Mouse (Mus musculus) midbrain, embryonic 15.5 days (tissue): ENCODE data around the gene Dlg4. TPM values are rescaled to one million over a fixed set of nuclear protein-coding genes. Genes with fewer than 3 reads are reported as not detected.
A peak's percentile ranks its signal among the peaks of the same experiment; 100 is the strongest.
"Not testable (repeated sequence)": the region's sequence is repeated elsewhere in the genome, so short reads cannot be mapped to it uniquely, and the experiment has no call there.

Experiments
- ATAC-seq: fragments of 200-750 bp; cut with Nextera tagmentation; replicated peaks from 2 replicates; pipeline ENCODE4 v1.8.0; 2017; ENCODE audit warnings: moderate TSS enrichment
- H3K27ac ChIP-seq: fragments of 300-500 bp; sonication (generic); 2 replicates; pipeline ENCODE4 v1.5.1; 2015; ENCODE audit warnings: mild to moderate bottlenecking, inconsistent platforms
- H3K27me3 ChIP-seq: fragments of 300-500 bp; sonication (generic); replicated peaks from 2 replicates; pipeline ENCODE4 v1.6.1; 2015; ENCODE audit warnings: inconsistent platforms
- H3K36me3 ChIP-seq: fragments of 300-500 bp; sonication (generic); replicated peaks from 2 replicates; pipeline ENCODE4 v1.6.1; 2015; ENCODE audit warnings: inconsistent platforms
- H3K4me1 ChIP-seq: fragments of 300-500 bp; sonication (generic); 2 replicates; pipeline ENCODE4 v1.6.1; 2015; ENCODE audit warnings: inconsistent platforms
- H3K4me2 ChIP-seq: fragments of 300-500 bp; sonication (generic); 2 replicates; pipeline ENCODE4 v1.6.1; 2015; ENCODE audit warnings: inconsistent platforms, mild to moderate bottlenecking, moderate library complexity
- H3K4me3 ChIP-seq: fragments of 300-500 bp; sonication (generic); 2 replicates; pipeline ENCODE4 v1.5.1; 2015; ENCODE audit warnings: mild to moderate bottlenecking, inconsistent platforms
- H3K9ac ChIP-seq: fragments of 300-500 bp; sonication (generic); 2 replicates; pipeline ENCODE4 v1.6.1; 2015; ENCODE audit warnings: mild to moderate bottlenecking, inconsistent platforms
- H3K9me3 ChIP-seq: fragments of 300-500 bp; sonication (generic); 2 replicates; pipeline ENCODE4 v1.6.1; 2016; ENCODE audit warnings: inconsistent platforms
- WGBS: fragments of 180-500 bp; shearing (Covaris S2); methylation state at CpG from one replicate; pipeline ENCODE4 v1.1.7; 2015; ENCODE audit warnings: mixed read lengths; 5-methylcytosine and 5-hydroxymethylcytosine counted together
- polyA plus RNA-seq: library from polyadenylated mRNA; unstranded; fragments of >200 nt; fragmentation: Nextera tagmentation; extraction: Ambion mirVana; gene quantifications from 2 replicates; pipeline ENCODE4 v1.2.1, GENCODE M21; 2015

The Dlg4 gene
- polyA plus RNA-seq, 1 experiment from 2014 or later = 30.4 TPM

- H3K9me3 ChIP-seq = no peaks in the 10 kb centered on the region
- WGBS = 76% methylated on average over 4 of the region's 4 CpGs
- no peaks in the 10 kb centered on the region for H3K36me3 ChIP-seq
- no peaks in the 10 kb centered on the region for H3K4me1 ChIP-seq
- H3K4me3 ChIP-seq = no peak overlapping the region
- no peak overlapping the region for H3K27ac ChIP-seq
- no peak overlapping the region for H3K4me2 ChIP-seq
- no peak for ATAC-seq
- no peaks in the 10 kb centered on the region for H3K27me3 ChIP-seq
- no peak overlapping the region for H3K9ac ChIP-seq
Observed at GRCm38 (mm10) chr11:70066701-70067100, 50.0 kb downstream of the Dlg4 start.

- Histone ChIP-seq H3K4me2 (no peak overlapping the region), H3K27me3 (no peaks in the 10 kb centered on the region), H3K27ac (no peak overlapping the region), H3K9ac (no peak overlapping the region), H3K4me3 (no peak overlapping the region), H3K4me1 (no peaks in the 10 kb centered on the region), H3K36me3 (no peaks in the 10 kb centered on the region), H3K9me3 (no peaks in the 10 kb centered on the region)
- WGBS = 30% methylated on average over 3 of the region's 3 CpGs
- ATAC-seq = no peak
Observed at GRCm38 (mm10) chr11:70068245-70068644, 51.5 kb downstream of the Dlg4 start.

- H3K27ac ChIP-seq = no peak overlapping the region
- H3K4me3 ChIP-seq = no peak overlapping the region
- 80% methylated on average over 6 of the region's 6 CpGs for WGBS
- no peak for ATAC-seq
- H3K4me1 ChIP-seq = no peaks in the 10 kb centered on the region
- no peaks in the 10 kb centered on the region for H3K9me3 ChIP-seq
- H3K36me3 ChIP-seq = no peaks in the 10 kb centered on the region
- no peaks in the 10 kb centered on the region for H3K27me3 ChIP-seq
- H3K4me2 ChIP-seq = no peak overlapping the region
- no peak overlapping the region for H3K9ac ChIP-seq
Observed at GRCm38 (mm10) chr11:70070057-70070456, 53.3 kb downstream of the Dlg4 start.

GRCm38 (mm10) chr11:70070603-70071002, 53.9 kb downstream of the Dlg4 start:
- not testable (repeated sequence) for H3K4me2 ChIP-seq, H3K4me3 ChIP-seq, H3K27me3 ChIP-seq, H3K9me3 ChIP-seq, ATAC-seq, H3K36me3 ChIP-seq, H3K9ac ChIP-seq, H3K27ac ChIP-seq, H3K4me1 ChIP-seq
- WGBS = 85% methylated on average over 3 of the region's 3 CpGs

- Histone ChIP-seq H3K36me3 (no peaks in the 10 kb centered on the region), H3K4me3 (no peak overlapping the region), H3K4me1 (no peaks in the 10 kb centered on the region), H3K9me3 (no peaks in the 10 kb centered on the region), H3K27ac (no peak overlapping the region), H3K4me2 (peak overlapping the region; percentile 9; the same call in 1 of the 2 replicates), H3K27me3 (no peaks in the 10 kb centered on the region), H3K9ac (no peak overlapping the region)
- 38% methylated on average over 17 of the region's 17 CpGs for WGBS
- no peak for ATAC-seq
Observed at GRCm38 (mm10) chr11:70074379-70075071, 57.8 kb downstream of the Dlg4 start.

GRCm38 (mm10) chr11:70075581-70075980, 58.8 kb downstream of the Dlg4 start:
- Histone ChIP-seq H3K27ac (no peak overlapping the region), H3K9me3 (no peaks in the 10 kb centered on the region), H3K36me3 (no peaks in the 10 kb centered on the region), H3K27me3 (no peaks in the 10 kb centered on the region), H3K9ac (no peak overlapping the region), H3K4me2 (no peak overlapping the region), H3K4me3 (no peak overlapping the region), H3K4me1 (no peaks in the 10 kb centered on the region)
- ATAC-seq = no peak
- WGBS = 90% methylated on average over 6 of the region's 6 CpGs

- no peak overlapping the region for H3K4me3 ChIP-seq
- H3K9ac ChIP-seq = no peak overlapping the region
- no peak overlapping the region for H3K4me2 ChIP-seq
- no peak for ATAC-seq
- no peak overlapping the region for H3K27ac ChIP-seq
- H3K36me3 ChIP-seq = no peaks in the 10 kb centered on the region
- no peaks in the 10 kb centered on the region for H3K9me3 ChIP-seq
- H3K27me3 ChIP-seq = no peaks in the 10 kb centered on the region
- no peaks in the 10 kb centered on the region for H3K4me1 ChIP-seq
- WGBS = 47% methylated on average over 1 of the region's 3 CpGs
Observed at GRCm38 (mm10) chr11:70077441-70077840, 60.7 kb downstream of the Dlg4 start.

- Histone ChIP-seq H3K27ac (no peak overlapping the region), H3K9ac (no peak overlapping the region), H3K4me3 (no peak overlapping the region), H3K27me3 (no peaks in the 10 kb centered on the region), H3K4me2 (no peak overlapping the region), H3K4me1 (no peaks in the 10 kb centered on the region), H3K36me3 (no peaks in the 10 kb centered on the region), H3K9me3 (no peaks in the 10 kb centered on the region)
- ATAC-seq = no peak
- WGBS = 68% methylated on average over 6 of the region's 6 CpGs
Observed at GRCm38 (mm10) chr11:70079175-70079574, 62.4 kb downstream of the Dlg4 start.

- no peak for ATAC-seq
- Histone ChIP-seq H3K9ac (no peak overlapping the region), H3K9me3 (no peaks in the 10 kb centered on the region), H3K27me3 (no peaks in the 10 kb centered on the region), H3K4me3 (no peak overlapping the region), H3K4me1 (no peaks in the 10 kb centered on the region), H3K4me2 (no peak overlapping the region), H3K36me3 (no peaks in the 10 kb centered on the region), H3K27ac (no peak overlapping the region)
- WGBS = 82% methylated on average over 7 of the region's 7 CpGs
Observed at GRCm38 (mm10) chr11:70079928-70080327, 63.2 kb downstream of the Dlg4 start.

- Histone ChIP-seq H3K4me3 (no peak overlapping the region), H3K27me3 (no peaks in the 10 kb centered on the region), H3K4me1 (no peaks in the 10 kb centered on the region), H3K27ac (no peak overlapping the region), H3K4me2 (no peak overlapping the region), H3K9ac (no peak overlapping the region), H3K9me3 (no peaks in the 10 kb centered on the region), H3K36me3 (no peaks in the 10 kb centered on the region)
- no peak for ATAC-seq
- WGBS = 82% methylated on average over 15 of the region's 15 CpGs
Observed at GRCm38 (mm10) chr11:70080803-70081590, 64.3 kb downstream of the Dlg4 start.

GRCm38 (mm10) chr11:70084563-70084962, 67.8 kb downstream of the Dlg4 start:
- Histone ChIP-seq H3K9ac (no peak overlapping the region), H3K4me1 (no peaks in the 10 kb centered on the region), H3K36me3 (no peaks in the 10 kb centered on the region), H3K9me3 (no peaks in the 10 kb centered on the region), H3K4me3 (no peak overlapping the region), H3K27ac (no peak overlapping the region), H3K27me3 (no peaks in the 10 kb centered on the region), H3K4me2 (no peak overlapping the region)
- ATAC-seq = no peak
- 85% methylated on average over 8 of the region's 8 CpGs for WGBS

- Histone ChIP-seq H3K36me3 (no peaks in the 10 kb centered on the region), H3K9ac (no peak within 1 kb of the TSS), H3K9me3 (no peaks in the 10 kb centered on the region), H3K4me1 (no peaks in the 10 kb centered on the region), H3K27ac (no peak within 1 kb of the TSS), H3K4me2 (no peak within 1 kb of the TSS), H3K4me3 (no peak within 1 kb of the TSS), H3K27me3 (no peaks in the 10 kb centered on the region)
- ATAC-seq = no peak
- WGBS = 85% methylated on average over 12 of the region's 12 CpGs
Observed at GRCm38 (mm10) chr11:70091986-70092783, 75.4 kb downstream of the Dlg4 start, which contains the start of gene Asgr2. Gene Asgr2 (plus strand): TSS chr11:70092644.
